Mouse (Mus musculus) neural tube, embryonic 13.5 days (tissue): Measurements from ENCODE around the gene Gm10295. TPM values are rescaled to one million over a fixed set of nuclear protein-coding genes. Genes with fewer than 3 reads are reported as not detected.

Source experiments
- ATAC-seq: fragments of 200-750 bp; cut with Nextera tagmentation; 2 replicates; pipeline ENCODE4 v1.8.0; 2017; ENCODE audit warnings: low read depth, mild to moderate bottlenecking, moderate TSS enrichment, moderate library complexity
- H3K27ac ChIP-seq: fragments of 300-500 bp; sonication (generic); replicated peaks from 2 replicates; pipeline ENCODE4 v1.5.1; 2015; ENCODE audit warnings: moderate library complexity, mild to moderate bottlenecking, inconsistent platforms
- H3K27me3 ChIP-seq: fragments of 300-500 bp; sonication (generic); 2 replicates; pipeline ENCODE4 v1.6.1; 2015; ENCODE audit warnings: mild to moderate bottlenecking, inconsistent platforms
- H3K36me3 ChIP-seq: fragments of 300-500 bp; sonication (generic); 2 replicates; pipeline ENCODE4 v1.6.1; 2015; ENCODE audit warnings: mild to moderate bottlenecking, inconsistent platforms
- H3K4me1 ChIP-seq: fragments of 300-500 bp; sonication (generic); replicated peaks from 2 replicates; pipeline ENCODE4 v1.6.1; 2015; ENCODE audit warnings: inconsistent platforms
- H3K4me2 ChIP-seq: fragments of 300-500 bp; sonication (generic); 2 replicates; pipeline ENCODE4 v1.6.1; 2015; ENCODE audit warnings: inconsistent platforms, mild to moderate bottlenecking, moderate library complexity
- H3K4me3 ChIP-seq: fragments of 300-500 bp; sonication (generic); 2 replicates; pipeline ENCODE4 v1.5.1; 2015; ENCODE audit warnings: mild to moderate bottlenecking, inconsistent platforms
- H3K9ac ChIP-seq: fragments of 300-500 bp; sonication (generic); 2 replicates; pipeline ENCODE4 v1.6.1; 2015; ENCODE audit warnings: moderate library complexity, mild to moderate bottlenecking, inconsistent platforms
- H3K9me3 ChIP-seq: fragments of 300-500 bp; sonication (generic); 2 replicates; pipeline ENCODE4 v1.6.1; 2016; ENCODE audit warnings: inconsistent platforms
- WGBS: fragments of 180-500 bp; shearing (Covaris S2); methylation state at CpG from one replicate; pipeline ENCODE4 v1.1.7; 2015; 5-methylcytosine and 5-hydroxymethylcytosine counted together
- polyA plus RNA-seq: library from polyadenylated mRNA; unstranded; fragments of >200 nt; fragmentation: Nextera tagmentation; extraction: Ambion mirVana; gene quantifications from 2 replicates; pipeline ENCODE4 v1.2.1, GENCODE M21; 2015

The Gm10295 gene
- polyA plus RNA-seq, 1 experiment from 2014 or later: not detected

GRCm38 (mm10) chr7:71313148-71313765 is 38.0 kb downstream of the Gm10295 start:
- Histone ChIP-seq H3K27ac (no peak overlapping the region), H3K9me3 (no peaks in the 10 kb centered on the region), H3K4me1 (peaks cover 12% of the 10 kb centered on the region), H3K4me3 (no peak overlapping the region), H3K4me2 (no peak overlapping the region), H3K9ac (no peak overlapping the region), H3K27me3 (no peaks in the 10 kb centered on the region), H3K36me3 (no peaks in the 10 kb centered on the region)
- ATAC-seq: no peak
- 73% methylated on average over 7 of the region's 7 CpGs for WGBS

- 78% methylated on average over 3 of the region's 3 CpGs for WGBS
- Histone ChIP-seq H3K4me3 (no peak overlapping the region), H3K9ac (no peak overlapping the region), H3K4me1 (peaks cover 17% of the 10 kb centered on the region), H3K27me3 (no peaks in the 10 kb centered on the region), H3K4me2 (no peak overlapping the region), H3K36me3 (no peaks in the 10 kb centered on the region), H3K9me3 (no peaks in the 10 kb centered on the region), H3K27ac (no peak overlapping the region)
- no peak for ATAC-seq
Measured at GRCm38 (mm10) chr7:71312375-71312774, 38.9 kb downstream of the Gm10295 start.

GRCm38 (mm10) chr7:71311411-71311810 is 39.9 kb downstream of the Gm10295 start:
- no peak overlapping the region for H3K9ac ChIP-seq
- H3K27me3 ChIP-seq: no peaks in the 10 kb centered on the region
- no peaks in the 10 kb centered on the region for H3K9me3 ChIP-seq
- no peak overlapping the region for H3K4me2 ChIP-seq
- peaks cover 17% of the 10 kb centered on the region for H3K4me1 ChIP-seq
- 38% methylated on average over 11 of the region's 11 CpGs for WGBS
- H3K4me3 ChIP-seq: no peak overlapping the region
- H3K27ac ChIP-seq: peak overlapping the region; percentile 23; the same call in 1 of the 2 replicates
- no peak for ATAC-seq
- no peaks in the 10 kb centered on the region for H3K36me3 ChIP-seq

- H3K27me3 ChIP-seq: no peaks in the 10 kb centered on the region
- no peak for ATAC-seq
- H3K9ac ChIP-seq: no peak overlapping the region
- H3K4me1 ChIP-seq: peaks cover 17% of the 10 kb centered on the region
- no peak overlapping the region for H3K4me3 ChIP-seq
- no peak overlapping the region for H3K4me2 ChIP-seq
- H3K9me3 ChIP-seq: no peaks in the 10 kb centered on the region
- H3K27ac ChIP-seq: no peak overlapping the region
- WGBS: 46% methylated on average over 8 of the region's 8 CpGs
- no peaks in the 10 kb centered on the region for H3K36me3 ChIP-seq
Measured at GRCm38 (mm10) chr7:71308051-71308450, 43.2 kb downstream of the Gm10295 start.

- Histone ChIP-seq H3K27ac (no peak overlapping the region), H3K4me3 (no peak overlapping the region), H3K9ac (no peak overlapping the region), H3K4me1 (peaks cover 4% of the 10 kb centered on the region; the same call in 1 of the 2 replicates), H3K9me3 (no peaks in the 10 kb centered on the region), H3K36me3 (no peaks in the 10 kb centered on the region), H3K27me3 (no peaks in the 10 kb centered on the region), H3K4me2 (no peak overlapping the region)
- 78% methylated on average over 4 of the region's 4 CpGs for WGBS
- no peak for ATAC-seq
Measured at GRCm38 (mm10) chr7:71302714-71303113, 48.6 kb downstream of the Gm10295 start.
